Mouse (Mus musculus): ENCODE measurements at regions not wholly inside any gene's neighbourhood (a gene's known extent, or its start where the extent isn't known, plus 50 kb on each side); places are given as distances from the start of the nearest gene placed in this dataset.

DNA sequence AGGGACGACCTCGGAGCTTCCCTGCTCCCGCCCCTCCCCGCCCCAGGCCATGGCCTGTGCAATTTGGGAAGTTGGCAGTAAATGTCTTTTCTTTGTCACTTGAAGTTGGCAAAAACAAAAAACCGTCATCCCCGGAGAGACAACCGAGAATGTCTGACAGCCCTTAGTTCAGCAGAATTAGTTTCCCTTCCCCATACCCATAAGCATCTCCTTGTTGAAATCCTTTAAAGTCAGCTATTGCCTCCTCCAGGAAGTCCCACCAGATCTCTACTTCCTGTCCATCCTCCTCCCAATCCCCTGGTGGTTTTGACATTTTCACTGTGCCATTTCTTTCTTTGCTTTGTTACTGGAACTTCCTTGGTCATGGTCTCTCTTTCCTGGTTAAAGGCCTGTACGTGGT is 54.8 kb downstream of the Foxb1 start:
- DNase-seq (ENCODE audit: low spot score) = no peak

GRCm38 (mm10) chr9:69705071-69705470 is 55.7 kb downstream of the Foxb1 start:
- DNase-seq (ENCODE audit: low spot score) = no peak

DNA sequence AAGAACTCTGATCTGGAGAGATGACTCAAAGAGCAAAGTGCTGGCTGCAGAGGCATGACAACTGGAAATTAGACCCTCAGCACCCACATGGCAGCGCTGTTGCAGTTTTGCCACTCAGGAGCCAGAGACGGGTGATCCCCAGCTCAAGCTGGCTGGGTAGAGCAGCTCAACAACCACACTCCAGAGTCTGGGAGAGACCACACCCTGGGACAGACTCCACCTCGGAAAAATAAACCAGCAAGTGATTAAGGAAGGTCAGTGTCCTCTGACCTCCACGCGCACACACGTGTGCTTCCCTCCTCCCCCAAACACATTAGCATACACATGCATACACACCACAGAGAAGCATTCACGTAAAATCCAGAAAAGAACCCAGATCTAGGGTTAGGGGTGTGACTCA is 57.0 kb downstream of the Foxb1 start:
- no peak for DNase-seq (ENCODE audit: low spot score)

GRCm38 (mm10) chr9:69702156-69702928 is 58.4 kb downstream of the Foxb1 start:
- DNase-seq (ENCODE audit: low spot score) = no peak

- DNase-seq (ENCODE audit: low spot score) = no peak
Observed at GRCm38 (mm10) chr9:69700696-69701095, 60.0 kb downstream of the Foxb1 start.

- no peak for DNase-seq (ENCODE audit: low spot score)
Observed at GRCm38 (mm10) chr9:69691756-69692155, 69.0 kb downstream of the Foxb1 start.

DNA sequence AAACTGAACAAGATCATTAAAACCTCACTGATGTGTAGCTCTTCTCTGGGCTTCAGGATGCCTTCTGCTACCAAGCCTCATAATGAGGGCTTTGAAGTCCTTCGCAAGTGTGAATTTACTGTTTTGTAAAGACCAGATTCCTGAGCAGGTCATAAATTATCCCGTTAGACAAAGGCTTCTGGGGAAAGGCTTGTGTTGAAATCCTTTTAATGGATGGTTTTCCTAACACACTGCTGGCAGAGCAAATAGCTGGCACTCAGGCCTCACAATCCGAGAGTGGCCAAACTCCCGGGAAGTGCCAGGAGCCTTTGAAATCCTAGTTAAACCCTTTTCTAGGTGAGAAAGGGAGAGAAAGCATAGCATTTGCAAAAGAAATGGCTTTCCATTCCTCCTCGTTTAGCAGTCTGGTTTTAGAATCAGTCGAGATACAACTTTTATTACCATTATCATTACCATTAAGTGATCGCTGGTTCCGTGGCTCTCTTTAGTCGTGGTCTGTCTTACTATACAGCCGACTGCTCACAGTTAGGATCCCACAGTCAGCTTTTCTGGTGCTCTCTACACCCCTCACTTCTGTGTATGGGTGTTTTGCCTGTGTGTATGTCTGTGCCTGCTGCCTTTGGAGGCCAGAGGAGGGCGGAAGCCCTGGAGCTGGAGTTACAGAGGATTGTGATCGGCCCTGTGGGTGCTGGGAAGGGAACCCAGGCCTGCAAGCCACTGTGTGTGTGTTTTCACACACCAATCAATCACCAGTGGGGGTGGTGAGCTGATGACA is 73.2 kb downstream of the Foxb1 start:
- DNase-seq (ENCODE audit: low spot score) = no peak

DNA sequence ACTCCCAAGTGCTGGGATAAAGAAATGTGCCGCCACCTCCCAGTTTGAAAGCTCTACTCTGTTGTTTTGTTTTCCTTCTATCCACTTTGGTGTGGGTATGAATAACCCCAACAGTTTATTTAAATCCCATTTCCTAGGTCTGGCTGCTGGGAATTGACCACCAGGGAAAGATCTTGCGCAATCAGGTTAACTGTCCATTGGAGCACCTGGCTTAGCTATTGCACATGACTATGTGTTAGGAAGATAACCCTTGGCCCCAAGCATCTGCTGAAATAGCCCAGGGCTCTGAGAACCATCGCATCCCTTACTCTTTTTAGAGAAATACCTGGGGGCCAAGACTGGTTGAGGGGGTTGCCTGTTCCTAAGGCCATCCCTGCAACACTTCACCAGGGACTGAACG is 74.0 kb downstream of the Foxb1 start:
- no peak for DNase-seq (ENCODE audit: low spot score)

- DNase-seq (ENCODE audit: low spot score) = no peak
Observed at GRCm38 (mm10) chr9:69685630-69686029, 75.1 kb downstream of the Foxb1 start.

GRCm38 (mm10) chr9:69681372-69682213 is 79.1 kb downstream of the Foxb1 start:
- DNase-seq (ENCODE audit: low spot score) = no peak

- DNase-seq (ENCODE audit: low spot score) = no peak
Observed at GRCm38 (mm10) chr9:69678634-69679033, 82.1 kb downstream of the Foxb1 start.

DNA sequence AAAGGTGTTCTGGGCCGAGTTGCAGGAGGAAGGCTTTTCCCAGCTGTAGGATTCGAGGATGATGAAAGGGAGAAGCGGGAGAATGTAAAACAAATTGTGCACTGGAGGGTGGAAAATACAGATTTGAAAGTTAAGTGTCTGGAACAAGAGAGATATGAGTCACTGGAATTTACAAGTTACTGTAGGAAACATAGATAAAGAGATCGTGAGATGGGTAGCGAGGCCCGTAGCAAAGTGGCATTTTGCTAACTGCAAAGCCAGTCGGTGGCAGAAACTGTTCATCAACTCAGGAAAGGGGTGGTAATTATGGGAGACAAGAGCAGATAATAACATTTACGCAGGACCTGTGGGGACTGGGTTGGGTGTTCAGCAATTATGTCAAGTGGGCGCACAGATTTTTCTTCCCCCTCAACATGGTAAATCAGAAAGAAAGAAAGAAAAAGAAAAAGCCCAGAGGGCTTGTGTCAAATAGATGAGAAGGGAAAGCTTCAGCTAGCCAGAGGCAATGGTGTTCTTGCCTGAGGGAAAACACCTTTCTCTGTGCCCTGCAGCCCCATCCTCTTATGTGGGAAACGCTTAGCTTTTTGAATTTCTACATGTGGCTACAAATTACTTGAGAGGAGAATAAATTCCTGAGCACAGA is 87.2 kb downstream of the Foxb1 start:
- DNase-seq (ENCODE audit: low spot score) = no peak

- DNase-seq (ENCODE audit: low spot score) = no peak
Observed at GRCm38 (mm10) chr9:69672657-69673462, 87.9 kb downstream of the Foxb1 start.

DNA sequence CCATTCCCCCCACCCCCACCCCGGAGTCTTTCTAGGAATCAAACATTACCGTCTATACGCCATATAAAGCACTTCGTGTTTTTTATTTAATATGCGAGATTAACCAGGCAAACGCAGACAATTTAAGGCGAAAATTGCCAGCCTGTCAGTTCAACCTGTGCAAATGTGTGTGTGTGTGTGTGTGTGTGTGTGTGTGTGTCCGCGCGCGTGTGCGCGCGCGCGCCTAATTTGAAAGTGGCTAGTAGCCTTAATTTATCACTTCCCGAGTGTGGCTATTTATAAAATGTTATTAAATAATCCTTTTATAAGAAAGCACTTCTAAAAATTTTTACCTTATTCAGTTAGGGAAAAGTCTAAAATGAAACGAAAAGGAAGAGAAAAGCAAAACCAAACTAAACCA is 89.5 kb downstream of the Foxb1 start:
- DNase-seq (ENCODE audit: low spot score) = no peak

DNA sequence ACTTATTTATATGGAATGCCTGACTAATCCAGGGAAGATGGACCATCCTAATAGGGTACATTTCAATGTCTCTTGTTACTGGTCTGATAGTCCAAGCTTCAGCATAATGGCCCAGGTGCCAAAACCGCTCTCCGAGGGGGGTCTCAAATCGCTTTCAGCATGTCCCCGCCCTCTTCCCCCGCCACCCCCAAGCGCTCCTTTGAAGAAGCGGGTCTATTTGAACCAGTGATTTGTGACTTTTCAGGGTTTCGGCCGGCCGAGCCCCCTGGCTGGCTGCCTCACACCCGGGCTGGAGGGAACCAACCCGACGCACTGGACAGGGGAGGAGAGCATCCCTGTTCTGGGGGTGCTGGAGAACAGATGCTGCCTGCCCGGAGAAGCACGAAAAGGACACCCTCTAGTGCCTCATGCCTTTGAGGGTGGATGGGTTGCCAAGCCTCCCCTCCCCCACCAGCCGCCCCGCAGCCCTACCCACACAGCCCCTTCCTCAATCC is 90.1 kb downstream of the Foxb1 start:
- no peak for DNase-seq (ENCODE audit: low spot score)

- DNase-seq (ENCODE audit: low spot score) = no peak
Observed at GRCm38 (mm10) chr9:69669611-69670550, 90.9 kb downstream of the Foxb1 start.

DNA sequence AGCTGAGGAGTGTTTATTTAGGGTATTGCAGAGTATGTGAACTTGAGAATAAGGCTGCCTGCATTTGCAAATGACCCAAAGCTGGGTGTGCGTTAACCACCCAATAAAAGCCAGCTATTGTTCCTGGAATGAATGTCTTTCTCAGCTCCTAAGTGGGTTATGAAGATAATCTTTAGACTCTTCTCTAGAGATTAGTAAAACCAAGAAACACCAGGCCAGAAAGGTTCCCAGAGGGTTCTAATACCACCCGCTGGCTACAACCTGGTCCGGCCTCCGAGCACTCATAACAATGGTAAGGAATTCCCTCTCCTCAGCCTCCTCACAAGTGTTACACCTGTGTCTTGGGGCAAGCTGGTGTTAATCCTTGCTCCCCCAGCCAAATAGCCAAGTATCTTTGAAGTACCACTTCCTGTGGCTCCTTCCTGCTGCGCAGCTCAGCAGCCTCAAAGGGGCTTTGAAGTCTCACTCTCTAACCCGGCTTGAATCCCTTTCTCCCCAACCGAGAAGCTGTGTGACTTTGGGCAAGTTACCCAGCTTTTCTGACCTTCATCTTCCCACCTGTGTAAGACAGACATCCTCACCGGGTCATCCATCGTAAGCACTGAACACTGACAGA is 92.2 kb downstream of the Foxb1 start:
- DNase-seq (ENCODE audit: low spot score) = no peak

- DNase-seq (ENCODE audit: low spot score) = no peak
Observed at GRCm38 (mm10) chr9:69667064-69667533, 93.6 kb downstream of the Foxb1 start.

DNA sequence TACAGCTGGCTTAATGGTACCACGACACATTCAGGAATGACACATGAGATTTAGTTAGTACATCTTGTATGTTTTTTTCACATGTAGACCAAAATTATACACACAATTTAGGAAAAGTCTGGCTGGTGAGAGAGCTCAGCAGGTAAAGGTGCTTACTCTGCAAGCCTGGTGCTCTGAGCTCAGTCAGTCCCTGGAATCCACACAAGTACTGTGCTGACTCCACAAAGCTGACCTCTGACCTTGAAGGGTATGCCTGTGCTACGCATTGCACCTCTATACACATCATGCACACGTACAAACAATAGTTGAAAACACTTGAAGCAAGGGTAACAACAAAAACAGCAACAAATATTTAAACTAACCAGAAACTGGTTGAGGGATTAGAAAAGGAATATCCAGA is 96.5 kb downstream of the Foxb1 start:
- no peak for DNase-seq (ENCODE audit: low spot score)

Data from layer of hippocampus, adult 9-10 months (tissue).